Mouse (Mus musculus) thymus, postnatal 36 days (tissue): ENCODE measurements around the gene Kcnk13.

Source experiments
- DNase-seq, 2 experiments: peaks; one replicate each; pipeline ENCODE4 v3.0.0; 2022; ENCODE audit warnings: mixed read lengths in 2 of 2

Gene Kcnk13

GRCm38 (mm10) chr12:99964301-99965202 lies at the start of gene Kcnk13:
TSS of gene Kcnk13 (plus strand) at chr12:99964499.
- DNase-seq = peak; percentile 46 to 52

- no peak for DNase-seq
Observed at GRCm38 (mm10) chr12:99917800-99918427, 46.4 kb upstream of the Kcnk13 start.

GRCm38 (mm10) chr12:99919636-99920035 lies 44.7 kb upstream of the Kcnk13 start:
- DNase-seq = no peak

- DNase-seq = peak; percentile 7 to 11
Observed at GRCm38 (mm10) chr12:99921045-99921444, 43.3 kb upstream of the Kcnk13 start.

GRCm38 (mm10) chr12:99923131-99923606 lies 41.1 kb upstream of the Kcnk13 start:
- no peak for DNase-seq

- no peak for DNase-seq
Observed at GRCm38 (mm10) chr12:99923703-99924102, 40.6 kb upstream of the Kcnk13 start.

- no peak for DNase-seq
Observed at GRCm38 (mm10) chr12:99928311-99928710, 36.0 kb upstream of the Kcnk13 start.

GRCm38 (mm10) chr12:99929160-99929559 lies 35.1 kb upstream of the Kcnk13 start:
- DNase-seq = no peak

- DNase-seq = no peak
Observed at GRCm38 (mm10) chr12:99932245-99932644, 32.1 kb upstream of the Kcnk13 start.

GRCm38 (mm10) chr12:99933630-99934029 lies 30.7 kb upstream of the Kcnk13 start:
- DNase-seq = no peak

GRCm38 (mm10) chr12:99935403-99935802 lies 28.9 kb upstream of the Kcnk13 start:
- no peak for DNase-seq

GRCm38 (mm10) chr12:99938476-99938875 lies 25.8 kb upstream of the Kcnk13 start:
- DNase-seq = no peak

GRCm38 (mm10) chr12:99939179-99939578 lies 25.1 kb upstream of the Kcnk13 start:
- DNase-seq = no peak

- no peak for DNase-seq
Observed at GRCm38 (mm10) chr12:99940704-99941103, 23.6 kb upstream of the Kcnk13 start.

GRCm38 (mm10) chr12:99942441-99942840 lies 21.9 kb upstream of the Kcnk13 start:
- no peak for DNase-seq

- peak; percentile 22 to 23 for DNase-seq
Observed at GRCm38 (mm10) chr12:99952928-99953327, 11.4 kb upstream of the Kcnk13 start.

- DNase-seq = no peak
Observed at GRCm38 (mm10) chr12:99956411-99956810, 7.9 kb upstream of the Kcnk13 start.

- DNase-seq = no peak
Observed at GRCm38 (mm10) chr12:99958068-99959060, 5.9 kb upstream of the Kcnk13 start.

- no peak for DNase-seq
Observed at GRCm38 (mm10) chr12:99959291-99959690, 5.0 kb upstream of the Kcnk13 start.

GRCm38 (mm10) chr12:99959930-99960329 lies 4.4 kb upstream of the Kcnk13 start:
- no peak for DNase-seq

GRCm38 (mm10) chr12:99960675-99961074 lies 3.6 kb upstream of the Kcnk13 start:
- DNase-seq = no peak
